Mouse (Mus musculus) lung, postnatal 0 days (tissue): ENCODE data around the gene Pdzd8. TPM values are rescaled to one million over a fixed set of nuclear protein-coding genes. Genes with fewer than 3 reads are reported as not detected.

Experiments
- ATAC-seq: fragments of 200-750 bp; cut with Nextera tagmentation; 2 replicates; pipeline ENCODE4 v1.8.0; 2017; ENCODE audit warnings: moderate library complexity
- DNase-seq: peaks from one replicate; pipeline ENCODE4 v3.0.0-alpha.2; 2016; ENCODE audit warnings: low spot score
- H3K27ac ChIP-seq: fragments of 300-500 bp; sonication (generic); 2 replicates; pipeline ENCODE4 v1.5.1; 2014; ENCODE audit warnings: antibody characterized with exemption, mild to moderate bottlenecking, low read length, mixed read lengths
- H3K27me3 ChIP-seq: fragments of 300-500 bp; sonication (generic); replicated peaks from 2 replicates; pipeline ENCODE4 v1.6.1; 2014; ENCODE audit warnings: low read length, mixed read lengths; ENCODE audit not compliant: insufficient read depth
- H3K36me3 ChIP-seq: fragments of 300-500 bp; sonication (generic); 2 replicates; pipeline ENCODE4 v1.6.1; 2014; ENCODE audit warnings: low read length, mixed read lengths; ENCODE audit not compliant: insufficient read depth
- H3K4me1 ChIP-seq: fragments of 300-500 bp; sonication (generic); 2 replicates; pipeline ENCODE4 v1.6.1; 2014; ENCODE audit warnings: antibody characterized with exemption, low read depth, low read length, mixed read lengths; ENCODE audit not compliant: insufficient read depth
- H3K4me2 ChIP-seq: fragments of 300-500 bp; sonication (generic); replicated peaks from 2 replicates; pipeline ENCODE4 v1.6.1; 2014; ENCODE audit warnings: low read depth, mild to moderate bottlenecking, low read length, moderate library complexity, mixed read lengths
- H3K4me3 ChIP-seq: fragments of 300-500 bp; sonication (generic); 2 replicates; pipeline ENCODE4 v1.5.1; 2014; ENCODE audit warnings: low read depth, low read length
- H3K9ac ChIP-seq: fragments of 300-500 bp; sonication (generic); replicated peaks from 2 replicates; pipeline ENCODE4 v1.6.1; 2014; ENCODE audit warnings: low read depth, mild to moderate bottlenecking
- H3K9me3 ChIP-seq: fragments of 300-500 bp; sonication (generic); 2 replicates; pipeline ENCODE4 v1.6.1; 2016; ENCODE audit warnings: low read length, mixed read lengths
- CTCF ChIP-seq: IDR thresholded peaks from 2 replicates; pipeline ENCODE4 v1.5.1; 2016; ENCODE audit warnings: antibody characterized with exemption, mild to moderate bottlenecking
- EP300 ChIP-seq: IDR thresholded peaks from 2 replicates; pipeline ENCODE4 v1.6.1; 2016; ENCODE audit warnings: antibody characterized with exemption, mild to moderate bottlenecking, control low read depth
- WGBS: fragments of 180-500 bp; shearing (Covaris S2); extraction: QIAGEN DNeasy Blood & Tissue Kit; methylation state at CpG from one replicate; pipeline ENCODE4 v1.1.7; 2014; 5-methylcytosine and 5-hydroxymethylcytosine counted together
- polyA plus RNA-seq: library from polyadenylated mRNA; unstranded; fragments of >200 nt; fragmentation: Nextera tagmentation; extraction: Ambion mirVana; gene quantifications from 2 replicates; pipeline ENCODE4 v1.2.1, GENCODE M21; 2015

Pdzd8 gene
- polyA plus RNA-seq, 1 experiment from 2014 or later, result 6.3 TPM

GRCm38 (mm10) chr19:59371016-59371415, 25.4 kb upstream of the Pdzd8 start:
- no peak overlapping the region for H3K9ac ChIP-seq
- H3K36me3 ChIP-seq, result no peaks in the 10 kb centered on the region
- no peaks in the 10 kb centered on the region for H3K27me3 ChIP-seq
- no peak overlapping the region for H3K27ac ChIP-seq
- no peak overlapping the region for H3K4me3 ChIP-seq
- ATAC-seq (no peak), DNase-seq (no peak)
- H3K4me2 ChIP-seq, result no peak overlapping the region
- no peak for TF ChIP-seq CTCF
- TF ChIP-seq EP300, result no peak
- 72% methylated on average over 4 of the region's 4 CpGs for WGBS
- no peaks in the 10 kb centered on the region for H3K4me1 ChIP-seq
- H3K9me3 ChIP-seq, result no peaks in the 10 kb centered on the region

- Histone ChIP-seq H3K9ac (no peak overlapping the region), H3K27me3 (no peaks in the 10 kb centered on the region), H3K27ac (no peak overlapping the region), H3K9me3 (no peaks in the 10 kb centered on the region), H3K4me3 (no peak overlapping the region), H3K36me3 (no peaks in the 10 kb centered on the region), H3K4me2 (no peak overlapping the region), H3K4me1 (no peaks in the 10 kb centered on the region)
- TF ChIP-seq CTCF (no peak), EP300 (no peak)
- ATAC-seq (no peak), DNase-seq (no peak)
- 79% methylated on average over 4 of the region's 4 CpGs for WGBS
Observed at GRCm38 (mm10) chr19:59367892-59368291, 22.3 kb upstream of the Pdzd8 start.

- Histone ChIP-seq H3K4me3 (no peak overlapping the region), H3K4me2 (no peak overlapping the region), H3K27ac (no peak overlapping the region), H3K4me1 (no peaks in the 10 kb centered on the region), H3K9ac (no peak overlapping the region), H3K9me3 (no peaks in the 10 kb centered on the region), H3K36me3 (no peaks in the 10 kb centered on the region), H3K27me3 (no peaks in the 10 kb centered on the region)
- DNase-seq (no peak), ATAC-seq (no peak)
- TF ChIP-seq CTCF (no peak), EP300 (no peak)
- WGBS, result 69% methylated on average over 3 of the region's 3 CpGs
Observed at GRCm38 (mm10) chr19:59366724-59367123, 21.1 kb upstream of the Pdzd8 start.

- no peak overlapping the region for H3K4me2 ChIP-seq
- no peak for TF ChIP-seq CTCF
- TF ChIP-seq EP300, result no peak
Observed at GRCm38 (mm10) chr19:59363666-59364065, 18.1 kb upstream of the Pdzd8 start.

GRCm38 (mm10) chr19:59362646-59363045, 17.1 kb upstream of the Pdzd8 start:
- Histone ChIP-seq H3K9ac (no peak overlapping the region), H3K4me3 (no peak overlapping the region), H3K4me2 (no peak overlapping the region), H3K36me3 (no peaks in the 10 kb centered on the region), H3K27ac (no peak overlapping the region), H3K4me1 (no peaks in the 10 kb centered on the region), H3K27me3 (no peaks in the 10 kb centered on the region), H3K9me3 (no peaks in the 10 kb centered on the region)
- DNase-seq, result no peak
- 63% methylated on average over 6 of the region's 6 CpGs for WGBS
- ATAC-seq, result no peak
- TF ChIP-seq EP300 (no peak), CTCF (no peak)

More at GRCm38 (mm10) chr19:59363666-59364065, 18.1 kb upstream of the Pdzd8 start:
- H3K27ac ChIP-seq, result no peak overlapping the region
- H3K36me3 ChIP-seq, result no peaks in the 10 kb centered on the region
- DNase-seq (no peak), ATAC-seq (no peak)
- H3K4me3 ChIP-seq, result no peak overlapping the region
- WGBS, result 63% methylated on average over 3 of the region's 3 CpGs
- H3K27me3 ChIP-seq, result no peaks in the 10 kb centered on the region
- H3K9ac ChIP-seq, result no peak overlapping the region
- H3K4me1 ChIP-seq, result no peaks in the 10 kb centered on the region
- H3K9me3 ChIP-seq, result no peaks in the 10 kb centered on the region

- no peaks in the 10 kb centered on the region for H3K9me3 ChIP-seq
- H3K27me3 ChIP-seq, result no peaks in the 10 kb centered on the region
- WGBS, result 69% methylated on average over 2 of the region's 2 CpGs
- no peak for DNase-seq
- H3K36me3 ChIP-seq, result no peaks in the 10 kb centered on the region
- no peak overlapping the region for H3K4me3 ChIP-seq
- H3K4me2 ChIP-seq, result no peak overlapping the region
- TF ChIP-seq CTCF (no peak), EP300 (no peak)
- no peaks in the 10 kb centered on the region for H3K4me1 ChIP-seq
- no peak overlapping the region for H3K27ac ChIP-seq
- ATAC-seq, result no peak
- no peak overlapping the region for H3K9ac ChIP-seq
Observed at GRCm38 (mm10) chr19:59360486-59360896, 14.9 kb upstream of the Pdzd8 start.

- Histone ChIP-seq H3K9me3 (no peaks in the 10 kb centered on the region), H3K4me3 (no peak overlapping the region), H3K4me1 (no peaks in the 10 kb centered on the region), H3K27ac (no peak overlapping the region), H3K9ac (no peak overlapping the region), H3K36me3 (no peaks in the 10 kb centered on the region), H3K27me3 (no peaks in the 10 kb centered on the region), H3K4me2 (no peak overlapping the region)
- no peak for DNase-seq
- 19% methylated on average over 4 of the region's 4 CpGs for WGBS
- no peak for ATAC-seq
- TF ChIP-seq EP300 (no peak), CTCF (no peak)
Observed at GRCm38 (mm10) chr19:59359202-59359601, 13.6 kb upstream of the Pdzd8 start.
